Mouse (Mus musculus): Measurements from ENCODE around the gene Vwa3a.

Gene Vwa3a

GRCm38 (mm10) chr7:120838436-120839160 lies 99.5 kb downstream of the Vwa3a start:
- no peak for DNase-seq

GRCm38 (mm10) chr7:120839786-120840185 lies 100.7 kb downstream of the Vwa3a start:
- no peak for DNase-seq

GRCm38 (mm10) chr7:120842345-120843036 lies 103.4 kb downstream of the Vwa3a start, which contains the start of gene Eef2k:
TSS of gene Eef2k (plus strand) at chr7:120842831.
- DNase-seq, result peak; percentile 84 to 87

GRCm38 (mm10) chr7:120843037-120843621 lies 104.0 kb downstream of the Vwa3a start:
- DNase-seq, result peak; percentile 81 to 85

GRCm38 (mm10) chr7:120843852-120844435 lies 104.8 kb downstream of the Vwa3a start:
- no peak for DNase-seq

- DNase-seq, result no peak
Measured at GRCm38 (mm10) chr7:120844689-120845088, 105.6 kb downstream of the Vwa3a start.

GRCm38 (mm10) chr7:120848831-120849512 lies 109.9 kb downstream of the Vwa3a start:
- no peak for DNase-seq

- DNase-seq, result no peak
Measured at GRCm38 (mm10) chr7:120850165-120850564, 111.0 kb downstream of the Vwa3a start.

Data from thymus, postnatal 36 days (tissue).